Mouse (Mus musculus): ENCODE results near the gene Cdcp2. TPM values are rescaled to one million over a fixed set of nuclear protein-coding genes. Genes with fewer than 3 reads are reported as not detected.

The Cdcp2 gene
- total and polyA plus RNA-seq, 3 experiments = not detected

- Histone ChIP-seq H3K27ac (ENCODE audit: control insufficient read depth, low read depth, low read length) (no peak overlapping the region), H3K79me2 (ENCODE audit: control insufficient read depth, insufficient read depth, low read length, poor library complexity) (no peaks in the 10 kb centered on the region), H3K4me1 (ENCODE audit: control insufficient read depth in 1 of 2, insufficient read depth in 2 of 2, low read length in 2 of 2) (peaks cover 3 to 6% of the 10 kb centered on the region in 2 experiments; a peak in 3 of 4 replicates), H3K9ac (ENCODE audit: control insufficient read depth, low read depth, low read length, poor library complexity, severe bottlenecking) (no peak overlapping the region), H3K9me3 (replicated peaks; ENCODE audit: insufficient read depth, low read length) (no peaks in the 10 kb centered on the region), H3K4me3 (ENCODE audit: control insufficient read depth in 1 of 2, insufficient read depth in 1 of 2, low read depth in 2 of 2, low read length in 2 of 2) (no peak overlapping the region), H3K36me3 (ENCODE audit: control insufficient read depth in 1 of 2, insufficient read depth in 2 of 2, low read length in 2 of 2) (peaks cover 0 to 8% of the 10 kb centered on the region in 2 experiments; a peak in 2 of 4 replicates), H3K27me3 (ENCODE audit: control insufficient read depth in 1 of 2, insufficient read depth in 2 of 2, low read length in 2 of 2) (peaks cover 0 to 2% of the 10 kb centered on the region in 2 experiments; a peak in 2 of 4 replicates)
- no peak for DNase-seq (ENCODE audit: low read depth, low spot score)
- no peak for TF ChIP-seq CHD2 (IDR thresholded peaks at IDR 0.05; ENCODE audit: low read length)
These were observed 33.8 kb downstream of the Cdcp2 start for GRCm38 (mm10) chr4:107130534-107130933.

- no peak for DNase-seq (ENCODE audit: low read depth, low spot score)
- Histone ChIP-seq H3K4me3 (ENCODE audit: control insufficient read depth in 1 of 2, insufficient read depth in 1 of 2, low read depth in 2 of 2, low read length in 2 of 2) (no peak overlapping the region), H3K9me3 (replicated peaks; ENCODE audit: insufficient read depth, low read length) (no peaks in the 10 kb centered on the region), H3K27ac (ENCODE audit: control insufficient read depth, low read depth, low read length) (no peak overlapping the region), H3K9ac (ENCODE audit: control insufficient read depth, low read depth, low read length, poor library complexity, severe bottlenecking) (no peak overlapping the region), H3K27me3 (ENCODE audit: control insufficient read depth in 1 of 2, insufficient read depth in 2 of 2, low read length in 2 of 2) (no peaks in the 10 kb centered on the region; a peak in 1 of 4 replicates), H3K4me1 (ENCODE audit: control insufficient read depth in 1 of 2, insufficient read depth in 2 of 2, low read length in 2 of 2) (peaks cover 3 to 13% of the 10 kb centered on the region in 2 experiments; a peak in 3 of 4 replicates), H3K79me2 (ENCODE audit: control insufficient read depth, insufficient read depth, low read length, poor library complexity) (no peaks in the 10 kb centered on the region), H3K36me3 (ENCODE audit: control insufficient read depth in 1 of 2, insufficient read depth in 2 of 2, low read length in 2 of 2) (peaks cover 0 to 12% of the 10 kb centered on the region in 2 experiments; a peak in 2 of 4 replicates)
- TF ChIP-seq E2F4 (IDR thresholded peaks at IDR 0.05; ENCODE audit: borderline replicate concordance, low read depth, low read length) (no peak), ZC3H11A (IDR thresholded peaks at IDR 0.05; ENCODE audit: low read depth, low read length) (no peak), USF2 (IDR thresholded peaks at IDR 0.05; ENCODE audit: borderline replicate concordance in 1 of 2, insufficient read depth in 1 of 2, low read depth in 1 of 2, low read length in 2 of 2) (no peak), ZKSCAN1 (IDR thresholded peaks at IDR 0.05; ENCODE audit: low read depth, low read length) (no peak), NRF1 (IDR thresholded peaks at IDR 0.05; ENCODE audit: insufficient read depth, low read depth, low read length, poor library complexity, severe bottlenecking) (no peak), HCFC1 (IDR thresholded peaks at IDR 0.05; ENCODE audit: low read depth, low read length) (no peak), ELF1 (IDR thresholded peaks at IDR 0.05; ENCODE audit: low read depth, low read length) (0 out of 2 replicates have a peak, but pooled peaks have one; percentile 39), MXI1 (IDR thresholded peaks at IDR 0.05; ENCODE audit: low read depth, low read length) (no peak), MYB (IDR thresholded peaks at IDR 0.05; ENCODE audit: low read depth, low read length) (no peak), ZMIZ1 (IDR thresholded peaks at IDR 0.05; ENCODE audit: low read depth, low read length) (no peak), MEF2A (IDR thresholded peaks at IDR 0.05; ENCODE audit: extremely low read depth, insufficient replicate concordance, low read depth, low read length, poor library complexity, severe bottlenecking) (no peak), SMC3 (IDR thresholded peaks at IDR 0.05; ENCODE audit: low read depth, low read length) (no peak), EP300 (IDR thresholded peaks at IDR 0.05; ENCODE audit: low read depth in 1 of 2, low read length in 2 of 2) (no peak), MAFK (IDR thresholded peaks at IDR 0.05; ENCODE audit: borderline replicate concordance, low read depth, low read length) (no peak), JUND (IDR thresholded peaks at IDR 0.05; ENCODE audit: low read depth, low read length) (no peak), TBP (IDR thresholded peaks at IDR 0.05; ENCODE audit: low read depth, low read length) (no peak), NELFE (IDR thresholded peaks at IDR 0.05; ENCODE audit: low read depth, low read length) (no peak), RAD21 (IDR thresholded peaks at IDR 0.05; ENCODE audit: low read depth, low read length) (no peak), POLR2AphosphoS2 (IDR thresholded peaks at IDR 0.05; ENCODE audit: low read length) (no peak), MAX (IDR thresholded peaks at IDR 0.05; ENCODE audit: low read length) (no peak), POLR2AphosphoS5 (IDR thresholded peaks at IDR 0.05; ENCODE audit: borderline replicate concordance, low read depth, low read length) (no peak), GATA1 (IDR thresholded peaks at IDR 0.05; ENCODE audit: low read depth, low read length) (peak; percentile 46), CHD2 (IDR thresholded peaks at IDR 0.05; ENCODE audit: low read length) (no peak), MYC (IDR thresholded peaks at IDR 0.05; ENCODE audit: low read depth, low read length) (no peak), ZNF384 (IDR thresholded peaks at IDR 0.05; ENCODE audit: low read depth, low read length) (peak; percentile 96), CHD1 (IDR thresholded peaks at IDR 0.05; ENCODE audit: low read depth, low read length) (no peak), TAL1 (IDR thresholded peaks at IDR 0.05; ENCODE audit: low read length) (no peak), ETS1 (IDR thresholded peaks at IDR 0.05; ENCODE audit: low read depth, low read length) (0 out of 2 replicates have a peak, but pooled peaks have one; percentile 24), GABPA (IDR thresholded peaks at IDR 0.05; ENCODE audit: low read depth, low read length) (no peak), UBTF (IDR thresholded peaks at IDR 0.05; ENCODE audit: borderline replicate concordance, insufficient read depth, low read depth, low read length) (no peak), CTCF (IDR thresholded peaks at IDR 0.05 in 2 of 3, conservative IDR thresholded peaks at IDR 0.05 in 1 of 3; ENCODE audit: control insufficient read depth in 1 of 3, insufficient read depth in 1 of 3, low read depth in 2 of 3, low read length in 3 of 3, poor library complexity in 1 of 3, severe bottlenecking in 1 of 3) (no peak)
These were observed 38.2 kb downstream of the Cdcp2 start for GRCm38 (mm10) chr4:107134891-107135290.
